Mouse (Mus musculus) adrenal gland, postnatal 25 days (tissue): ENCODE measurements at regions not wholly inside any gene's neighbourhood (a gene's known extent, or its start where the extent isn't known, plus 50 kb on each side); places are given as distances from the start of the nearest gene placed in this dataset.

ENCODE experiments used
- DNase-seq: peaks from one replicate; pipeline ENCODE4 v3.0.0; 2021; ENCODE audit warnings: mixed read lengths

DNA sequence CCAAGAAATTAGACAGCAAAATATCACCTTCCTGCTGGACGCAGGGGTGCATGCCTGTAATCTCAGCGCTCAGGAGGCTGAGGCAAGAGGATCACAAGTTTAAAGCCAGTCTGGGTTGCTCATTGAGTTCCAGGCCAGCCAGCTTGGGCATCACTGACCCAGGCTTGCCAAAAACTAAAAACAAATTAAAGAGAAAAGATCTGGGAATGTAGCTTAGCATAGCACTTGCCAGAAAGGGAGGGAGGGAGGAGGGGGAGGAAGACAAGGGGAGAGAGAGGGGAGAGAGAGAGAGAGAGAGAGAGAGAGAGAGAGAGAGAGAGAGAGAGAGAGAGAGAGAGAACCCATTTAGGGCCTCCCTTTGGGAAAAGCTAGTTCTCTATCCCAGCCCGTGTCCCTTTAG, 112.7 kb upstream of the Thy1 start:
- no peak for DNase-seq

DNA sequence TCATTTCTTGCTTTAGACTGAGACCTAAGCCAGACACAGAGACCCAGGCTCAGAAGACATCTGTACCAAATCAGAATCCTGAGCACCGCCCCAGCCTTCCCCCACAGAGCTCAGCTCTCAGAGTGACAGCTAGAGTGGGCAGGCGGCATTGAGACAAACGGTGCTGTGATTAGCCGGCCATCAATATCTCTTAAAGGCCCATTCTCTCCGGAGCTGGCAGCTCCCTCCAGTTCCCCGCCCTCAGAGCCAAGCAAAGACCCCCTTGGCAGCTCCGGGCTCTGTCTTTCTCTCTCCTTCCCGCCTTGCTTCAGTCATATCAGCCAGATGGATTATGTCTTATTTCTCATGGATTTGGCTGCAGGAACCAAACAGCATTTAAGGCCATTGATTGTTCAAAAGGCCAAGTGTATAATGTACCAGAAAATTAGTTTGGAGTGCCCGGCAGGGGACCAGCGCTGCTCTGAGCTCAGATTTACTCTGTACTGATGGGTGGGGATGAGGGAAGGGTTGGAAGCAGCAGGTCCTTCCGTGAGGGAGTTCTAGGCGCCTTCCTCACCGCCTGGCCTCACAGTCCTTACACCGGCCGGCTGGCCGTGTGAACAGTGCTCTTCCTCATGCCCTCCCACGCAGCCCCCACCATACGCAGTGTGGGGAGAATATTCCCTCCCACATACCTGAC, 109.0 kb upstream of the Thy1 start:
- no peak for DNase-seq

DNA sequence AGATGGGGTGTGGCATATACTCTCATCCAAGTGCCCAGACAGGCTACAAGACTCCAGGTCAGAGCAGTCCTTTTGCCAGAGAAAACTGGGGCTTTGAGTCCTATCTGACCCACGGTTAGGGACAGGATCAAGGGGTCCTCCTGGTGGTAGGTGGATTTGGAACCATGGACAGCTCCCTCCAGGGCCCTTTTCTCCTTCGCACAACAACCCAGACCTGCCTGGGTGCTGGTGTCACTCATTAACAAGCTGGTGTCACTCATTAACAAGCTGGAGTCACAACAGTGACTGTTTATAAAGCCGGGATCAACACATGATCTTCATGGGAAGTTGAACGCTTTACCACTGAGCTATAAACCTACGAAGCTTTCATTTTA, 108.5 kb upstream of the Thy1 start:
- no peak for DNase-seq

DNA sequence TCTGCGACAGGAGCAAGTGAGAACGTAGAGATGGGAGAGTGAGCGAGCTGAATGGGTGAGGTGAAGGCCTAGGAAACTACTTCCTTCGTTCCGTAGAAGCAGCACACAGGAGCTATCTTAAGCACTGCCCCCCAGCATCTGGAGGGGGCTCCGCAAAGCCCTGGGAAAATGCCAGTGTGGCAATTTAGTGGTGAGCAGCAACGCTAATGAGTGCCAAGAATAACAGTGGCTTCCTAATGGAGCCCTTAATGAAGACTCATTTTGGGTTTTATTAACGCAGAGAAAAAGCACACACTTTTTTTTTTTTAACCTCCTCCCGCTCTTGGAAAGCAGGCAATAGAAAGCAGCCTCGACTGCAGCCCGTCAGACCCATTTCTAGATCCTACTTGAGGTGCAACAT, 103.8 kb upstream of the Thy1 start:
- DNase-seq = no peak

DNA sequence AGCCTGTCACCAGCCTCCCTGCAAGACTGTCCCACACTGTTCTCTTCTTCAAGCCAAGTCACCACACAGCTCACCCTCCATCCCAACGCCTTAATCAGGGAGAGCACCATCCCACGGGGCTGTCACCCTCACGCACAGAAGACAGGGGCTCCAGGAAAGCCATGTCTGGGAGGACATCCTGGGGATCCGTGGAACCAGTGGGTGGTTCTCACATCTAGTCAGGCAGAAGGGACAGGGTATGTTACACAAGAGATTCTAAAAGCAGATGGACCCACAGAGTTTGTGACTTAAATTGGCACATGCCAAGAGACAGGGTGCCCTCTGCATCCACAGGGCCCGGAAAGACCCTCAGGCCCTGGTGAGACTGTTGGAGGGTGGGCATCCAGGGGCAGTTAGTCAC, 101.0 kb upstream of the Thy1 start:
- no peak for DNase-seq

DNA sequence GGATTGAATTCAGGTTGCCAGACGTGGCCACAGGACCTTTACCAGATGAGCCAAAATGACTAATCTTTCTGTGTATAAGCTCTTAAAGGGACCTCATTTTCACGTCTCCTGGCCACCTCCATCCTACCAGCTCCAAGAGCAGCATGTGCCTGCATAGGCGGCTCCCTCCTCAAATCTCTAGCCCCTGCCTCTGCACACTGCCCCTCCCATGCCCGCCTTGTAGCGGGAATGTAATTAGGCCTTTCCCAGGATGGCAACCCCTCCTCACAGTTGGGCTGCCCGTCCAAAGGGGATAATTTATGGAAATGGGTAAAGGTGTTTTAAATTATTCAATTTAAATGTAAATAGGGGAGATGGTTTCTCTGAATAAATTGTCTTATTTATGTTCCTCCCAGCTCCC, 99.7 kb upstream of the Thy1 start:
- no peak for DNase-seq

DNA sequence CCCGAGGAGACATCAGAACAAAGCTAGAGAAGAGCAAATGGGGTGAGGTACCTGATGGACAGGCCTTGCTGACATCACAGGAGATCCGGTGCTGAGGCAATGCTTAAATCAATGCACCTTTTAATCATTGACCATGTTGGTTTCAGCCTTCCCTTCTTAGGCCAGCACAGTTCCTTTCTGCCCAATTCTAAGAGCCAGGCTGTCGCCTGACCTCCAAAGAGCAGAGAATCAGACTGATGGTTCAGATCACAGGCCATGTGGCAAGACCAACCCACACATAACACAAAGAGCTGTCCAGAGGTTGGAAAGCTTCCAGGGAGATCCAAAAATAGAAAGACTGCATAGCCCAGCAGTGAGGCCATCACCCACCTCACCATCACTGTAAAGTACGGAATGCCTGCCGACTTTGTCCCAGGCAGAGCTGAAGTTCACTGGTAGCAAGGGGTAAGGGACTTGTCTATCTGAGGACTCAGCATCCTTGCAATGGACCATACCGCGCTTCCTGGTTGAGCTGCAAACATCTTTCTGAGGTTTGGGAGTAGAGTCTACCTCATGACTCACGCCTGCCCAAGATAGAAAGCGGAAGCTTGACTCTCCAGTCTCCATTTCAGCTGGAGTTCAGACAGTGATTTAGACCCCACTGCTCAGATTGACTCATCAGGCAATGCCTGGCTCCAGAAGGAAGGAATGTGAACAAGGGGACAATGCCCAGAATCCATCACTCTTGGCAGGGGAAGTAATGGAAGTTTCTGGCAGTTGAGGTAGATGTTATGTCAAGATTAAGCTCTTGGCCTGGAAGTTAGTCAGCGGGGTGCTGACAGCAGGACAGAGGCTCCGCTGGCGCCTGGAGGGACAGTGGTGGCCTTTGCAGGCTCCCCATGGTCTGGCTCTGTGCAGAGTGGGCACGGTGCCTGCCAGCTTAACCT, 98.1 kb upstream of the Thy1 start:
- DNase-seq = peak; percentile 15

DNA sequence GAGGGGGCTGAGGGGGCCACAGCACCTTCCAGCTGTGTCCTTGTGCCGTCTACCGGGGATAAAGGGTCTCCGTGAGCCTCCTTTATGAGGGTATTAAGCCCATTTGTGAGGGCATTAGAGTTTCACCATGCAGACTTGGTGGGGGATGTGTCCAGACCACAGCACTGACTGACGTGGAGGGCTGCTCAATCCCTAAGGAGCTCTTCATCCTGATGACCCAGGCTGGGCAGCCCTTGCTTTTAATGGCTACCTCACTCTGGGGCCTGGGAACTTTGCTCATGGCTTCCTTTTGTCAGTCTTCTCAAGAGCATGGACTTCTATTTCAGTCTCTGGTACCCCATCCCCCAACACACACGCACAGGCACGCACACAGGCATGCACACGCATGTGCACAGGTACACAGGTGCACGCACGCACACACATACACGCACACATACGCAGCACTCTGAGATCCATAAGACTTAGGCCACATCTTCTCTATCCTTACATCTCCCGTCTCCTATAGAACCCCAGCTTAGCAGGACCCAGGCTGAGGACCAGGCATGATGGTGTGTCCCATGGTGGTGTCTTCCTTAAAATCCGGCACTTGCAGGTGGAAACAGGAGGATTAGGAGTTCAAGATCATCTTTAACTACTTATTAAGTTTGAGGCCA, 97.1 kb upstream of the Thy1 start:
- DNase-seq = no peak

DNA sequence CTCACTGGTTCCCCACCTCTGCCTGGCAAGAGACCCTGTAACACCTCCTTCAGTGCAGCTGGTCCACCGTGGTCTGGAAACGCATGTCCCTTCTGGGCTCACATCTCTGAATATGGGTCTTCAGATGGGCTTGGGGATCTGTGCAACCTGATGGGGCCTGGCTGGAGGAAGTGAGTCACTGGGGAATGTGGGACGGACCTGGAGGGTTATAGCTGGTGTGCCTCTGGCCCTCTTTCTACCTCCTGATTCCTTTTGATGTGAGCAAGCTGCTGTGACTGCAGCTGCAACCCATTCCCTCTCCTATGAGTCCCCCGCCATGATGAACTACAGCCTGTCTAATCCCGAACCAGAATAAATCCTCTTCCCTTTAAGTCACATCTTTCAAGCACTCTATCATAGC, 96.1 kb upstream of the Thy1 start:
- no peak for DNase-seq

DNA sequence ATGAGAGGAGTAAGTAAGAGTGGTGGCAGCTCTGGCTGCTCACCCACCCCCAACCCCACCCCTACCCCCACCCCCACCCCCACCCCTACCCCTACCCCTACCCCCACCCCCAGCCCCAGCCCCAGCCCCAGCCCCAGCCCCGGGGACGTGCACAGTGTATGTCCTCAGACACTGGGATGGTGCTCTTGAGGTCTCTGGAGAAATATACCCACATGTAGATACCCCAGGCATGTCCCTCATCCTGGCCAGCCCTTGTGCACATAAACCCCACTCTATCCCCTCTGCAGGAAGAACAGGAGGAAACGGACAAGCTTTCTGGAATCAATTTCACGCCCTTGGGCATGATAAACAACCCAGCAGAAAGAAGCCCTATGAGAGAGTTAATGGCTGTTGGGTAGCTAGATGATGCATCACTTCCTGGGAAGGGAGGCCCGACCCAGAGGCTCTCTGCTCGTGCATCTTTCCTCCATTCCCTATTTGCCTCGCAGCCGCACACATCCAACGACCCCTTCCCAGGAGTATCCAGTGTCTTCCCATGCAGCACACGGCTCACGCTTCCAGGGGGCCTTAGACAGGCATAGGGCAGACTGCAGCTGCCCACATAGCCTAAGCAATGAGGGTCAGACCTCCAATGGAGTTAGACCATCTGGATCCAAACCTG, 95.6 kb upstream of the Thy1 start:
- DNase-seq = no peak

DNA sequence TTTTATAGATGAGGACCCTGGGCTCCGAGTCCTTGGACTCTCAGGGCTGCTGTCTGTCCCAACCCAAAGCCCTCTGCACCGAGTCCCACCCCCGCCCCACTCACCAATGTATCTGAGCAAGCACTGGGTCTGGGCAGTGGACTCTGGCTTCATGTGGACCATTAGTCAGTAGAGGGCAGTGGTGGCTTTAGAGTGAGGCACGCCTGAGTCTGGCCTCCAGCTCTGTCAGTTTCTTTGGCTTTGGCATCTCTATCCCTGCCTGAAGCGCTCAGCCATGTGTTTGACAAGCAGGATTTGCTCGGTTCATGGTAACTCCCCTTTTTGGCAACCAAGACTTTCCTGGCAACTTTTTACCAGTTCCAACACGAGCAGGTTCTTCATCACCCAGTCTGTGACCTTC, 90.1 kb upstream of the Thy1 start:
- DNase-seq = no peak

DNA sequence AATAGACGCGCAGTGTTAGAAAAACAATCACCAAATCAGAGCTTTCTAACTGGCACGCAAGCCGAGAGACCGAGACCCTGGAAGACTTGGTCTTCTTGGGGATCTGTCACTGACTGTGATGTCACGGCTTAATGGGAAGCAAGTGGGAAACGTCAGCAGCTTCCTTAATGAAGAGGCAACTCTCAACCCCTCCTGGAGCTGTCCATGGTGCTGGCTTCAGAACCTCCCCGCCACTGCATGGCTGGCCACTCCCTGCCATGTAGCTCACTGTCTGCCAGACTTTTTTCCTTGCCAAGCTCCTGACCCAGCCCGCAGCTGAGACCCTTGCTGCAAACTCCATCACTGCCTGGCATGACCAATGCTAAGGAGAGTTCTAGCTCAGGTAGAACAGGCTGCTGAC, 83.6 kb upstream of the Thy1 start:
- DNase-seq = peak; percentile 67

DNA sequence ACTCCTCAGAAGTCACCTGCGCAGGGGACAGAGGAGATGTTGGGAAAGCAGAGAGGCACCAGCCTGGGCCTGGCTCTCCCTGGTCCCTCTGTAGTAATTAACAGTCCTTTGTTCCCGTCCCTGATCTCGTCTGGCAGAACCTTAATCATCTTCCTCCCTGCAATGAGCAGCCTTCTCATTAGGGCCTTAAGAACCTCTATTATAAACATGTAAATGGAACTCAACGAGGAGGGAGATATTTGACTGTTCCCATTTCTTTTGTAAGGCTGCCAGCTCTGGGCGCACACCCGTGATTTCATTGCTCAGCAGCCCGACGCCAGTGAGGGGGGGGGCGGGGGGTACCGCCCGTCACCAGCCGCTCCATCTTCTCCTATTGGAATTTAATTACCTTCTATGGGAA, 81.8 kb upstream of the Thy1 start:
- no peak for DNase-seq

DNA sequence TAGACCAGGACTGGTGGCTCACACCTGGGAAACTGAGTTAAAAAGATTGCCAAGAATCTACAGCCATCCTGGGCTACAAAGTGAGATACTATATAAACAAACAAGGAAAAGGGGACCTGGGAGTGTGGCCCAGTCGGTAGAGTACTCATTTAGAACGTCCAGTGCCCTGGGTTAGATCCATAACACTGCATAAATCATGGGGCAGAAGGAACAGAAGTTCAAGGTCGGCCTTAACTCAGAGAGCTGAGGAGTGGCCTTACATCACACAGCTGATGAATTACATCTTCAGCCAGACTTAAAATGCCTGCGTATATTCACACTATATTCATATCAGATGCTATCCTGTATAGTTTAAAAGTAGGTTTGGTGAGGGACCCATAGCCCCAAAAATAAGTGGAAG, 78.0 kb upstream of the Thy1 start:
- DNase-seq = no peak

DNA sequence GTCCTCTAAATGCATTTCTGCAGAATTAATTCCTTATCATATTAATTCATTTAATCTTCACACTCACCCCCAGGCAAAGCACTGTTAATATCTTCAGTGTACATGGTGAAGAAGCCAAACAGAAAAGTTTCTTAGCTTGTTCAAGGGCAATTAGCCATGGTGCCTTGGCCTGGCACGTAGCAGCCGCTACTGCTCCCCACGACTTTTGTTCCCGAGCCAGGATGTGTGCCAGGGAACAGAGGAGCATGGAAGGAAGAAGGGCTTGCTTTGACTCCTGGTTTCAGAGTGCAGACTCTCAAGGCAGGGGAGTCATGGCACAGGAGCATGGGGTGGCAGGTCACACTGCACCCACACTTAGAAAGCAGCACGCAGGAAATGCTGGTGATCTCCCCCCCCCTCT, 77.4 kb upstream of the Thy1 start:
- no peak for DNase-seq

DNA sequence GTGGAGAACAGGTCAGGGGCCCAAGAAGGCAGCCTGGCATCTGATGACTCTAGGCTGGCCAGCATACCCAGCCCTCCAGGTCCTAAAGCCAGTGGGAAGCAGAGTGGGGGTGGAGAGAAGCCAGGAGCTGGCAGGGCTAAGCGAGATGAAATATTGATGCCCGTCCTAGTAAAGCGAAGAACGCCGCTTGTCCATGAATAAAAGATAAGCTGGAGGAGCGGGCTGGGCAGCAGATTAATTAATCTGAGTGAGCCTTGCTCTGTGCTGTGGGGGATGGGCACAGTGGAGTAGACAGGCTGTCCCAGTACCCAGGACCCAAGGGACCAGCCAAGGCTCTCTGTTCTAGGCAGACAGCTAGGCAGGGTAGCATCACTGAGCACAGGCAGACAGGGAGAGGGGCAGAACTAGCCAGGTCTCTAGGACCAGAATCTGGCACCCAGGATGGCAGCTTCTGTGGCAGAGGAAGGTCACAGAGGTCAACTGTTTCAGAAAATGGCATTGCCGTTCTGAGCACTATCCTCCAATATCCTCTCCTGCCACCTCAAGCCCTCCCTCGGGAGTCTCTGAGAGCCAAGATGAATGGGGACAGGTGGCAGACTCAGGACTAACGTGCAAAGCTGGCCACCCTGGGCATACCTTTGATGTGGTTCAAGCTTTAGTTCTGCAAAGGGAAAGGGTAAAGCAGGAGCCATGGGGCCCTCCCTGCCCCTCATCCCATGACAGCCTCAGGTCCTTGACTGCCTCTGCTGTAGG, 73.0 kb upstream of the Thy1 start:
- no peak for DNase-seq

DNA sequence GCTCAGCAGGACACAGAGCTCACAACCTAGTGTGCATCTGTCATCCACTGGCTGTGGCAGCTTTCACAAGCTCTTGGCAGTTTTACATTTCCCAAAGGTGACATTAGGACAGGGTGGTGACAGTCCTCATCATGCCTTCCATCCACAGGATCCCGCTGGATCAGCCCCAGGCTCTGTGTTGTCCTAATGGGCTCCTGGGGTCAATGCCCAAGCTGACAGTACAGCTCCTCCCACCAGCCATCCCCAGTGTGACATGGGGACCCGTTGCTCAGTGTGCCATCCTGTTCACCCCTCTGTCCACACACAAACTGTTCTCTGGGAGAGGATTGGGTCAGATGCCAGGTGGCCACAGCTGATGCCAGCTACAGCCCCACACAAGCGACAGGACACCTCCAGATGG, 72.3 kb upstream of the Thy1 start:
- DNase-seq = no peak

DNA sequence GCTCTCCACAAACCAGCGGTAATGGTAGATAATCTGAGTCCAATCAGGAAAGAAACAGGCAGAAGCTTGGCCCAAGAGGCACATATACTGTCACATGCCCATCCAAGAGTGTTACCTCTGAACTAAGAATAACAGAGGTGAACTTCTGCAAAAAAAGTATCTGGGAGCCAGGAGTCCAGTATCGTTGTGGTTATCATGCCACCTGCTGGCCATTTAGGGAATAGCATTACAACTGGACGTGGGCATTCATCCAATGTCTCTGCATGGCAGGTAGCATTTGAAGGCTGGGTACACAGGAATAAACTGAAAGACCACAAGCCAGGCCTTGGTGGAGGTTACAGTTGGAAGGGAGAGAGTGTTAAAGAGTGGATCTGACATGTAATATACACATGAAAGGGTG, 70.9 kb upstream of the Thy1 start:
- peak; percentile 41 for DNase-seq

DNA sequence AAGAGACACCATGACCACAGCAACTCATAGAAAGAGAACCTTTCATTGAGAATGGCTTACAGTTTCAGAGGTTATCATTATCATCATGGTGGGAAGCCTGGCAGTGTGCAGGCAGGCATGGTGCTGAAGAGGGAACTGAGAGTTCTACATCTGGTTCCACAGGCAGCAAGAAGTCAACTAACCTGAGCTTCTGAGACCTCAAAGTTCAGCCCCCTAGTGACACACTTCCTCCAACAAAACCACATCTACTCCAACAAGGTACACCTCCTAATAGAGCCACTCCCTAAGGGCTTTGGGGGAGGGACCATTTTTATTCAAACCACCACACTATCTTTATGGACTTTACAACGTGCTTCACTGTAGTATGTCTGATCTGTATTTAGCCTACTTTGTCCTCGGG, 67.8 kb upstream of the Thy1 start:
- DNase-seq = no peak

DNA sequence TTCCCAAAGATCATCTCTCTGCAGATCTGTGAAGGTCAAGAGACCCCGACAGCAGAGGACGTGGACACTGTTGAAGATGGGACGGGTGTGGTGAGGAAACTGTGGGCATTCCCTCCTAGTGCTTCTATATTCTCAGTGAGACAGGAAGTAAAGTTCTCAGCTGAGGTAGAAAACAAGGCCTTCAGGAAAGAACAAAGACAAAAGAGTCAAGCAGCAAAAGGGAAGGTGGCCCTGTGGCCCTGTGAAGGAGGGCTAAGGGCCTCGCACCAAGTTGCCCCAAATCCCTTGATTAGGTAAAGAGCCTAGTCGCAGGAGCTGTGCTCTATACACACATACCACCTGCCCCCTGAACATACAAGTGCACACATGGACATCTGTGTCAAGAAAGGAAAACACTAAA, 66.8 kb upstream of the Thy1 start:
- DNase-seq = no peak

DNA sequence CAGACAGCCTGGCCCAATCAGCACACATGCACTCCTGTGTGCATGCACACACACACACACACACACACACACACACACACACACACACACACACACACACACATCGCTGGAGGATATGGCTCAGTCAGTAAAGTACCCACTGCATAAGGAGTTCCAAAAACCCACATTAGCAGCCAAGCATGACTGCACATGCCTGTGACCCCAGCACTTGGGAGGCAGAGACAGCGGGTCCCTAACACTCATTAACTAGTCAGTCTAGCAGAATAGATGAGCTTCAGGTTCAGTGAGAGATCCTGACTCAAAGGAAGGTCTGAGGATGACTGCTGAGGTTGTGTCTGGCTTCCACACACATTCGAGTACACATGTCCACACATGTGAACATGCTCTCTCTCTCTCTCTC, 65.4 kb upstream of the Thy1 start:
- no peak for DNase-seq

DNA sequence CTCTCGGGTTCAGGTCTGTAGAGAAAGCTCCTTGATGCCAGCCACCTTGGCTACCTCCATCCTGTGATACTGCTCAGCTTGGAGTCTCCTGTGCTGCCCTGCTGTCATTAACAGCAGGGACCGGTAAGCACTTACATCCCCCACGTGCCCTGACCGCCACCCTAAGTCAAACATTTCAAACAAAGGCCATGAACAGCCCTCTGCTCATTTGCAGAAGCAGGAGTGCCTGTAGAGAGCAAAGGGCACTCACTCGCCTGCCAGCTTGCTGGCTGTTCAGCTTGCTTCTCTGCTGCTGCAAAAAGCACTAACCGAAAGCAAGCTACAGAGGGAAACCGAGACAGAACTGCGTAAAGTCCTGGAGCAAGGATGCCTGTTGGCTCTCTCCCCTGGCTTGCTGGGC, 61.8 kb upstream of the Thy1 start:
- no peak for DNase-seq
